Mouse (Mus musculus) lung, embryonic 15.5 days (tissue): ENCODE data around the gene Dctn2. TPM values are rescaled to one million over a fixed set of nuclear protein-coding genes. Genes with fewer than 3 reads are reported as not detected.
A peak's percentile ranks its signal among the peaks of the same experiment; 100 is the strongest.

ENCODE experiments used
- ATAC-seq: fragments of 200-750 bp; cut with Nextera tagmentation; 2 replicates; pipeline ENCODE4 v1.8.0; 2017; ENCODE audit warnings: moderate number of reproducible peaks, borderline replicate concordance; ENCODE audit not compliant: low FRiP score, low TSS enrichment; ENCODE audit errors: extremely low read depth
- H3K27ac ChIP-seq: fragments of 300-500 bp; sonication (generic); 2 replicates; pipeline ENCODE4 v1.5.1; 2015; ENCODE audit warnings: moderate library complexity, mild to moderate bottlenecking, inconsistent platforms
- H3K27me3 ChIP-seq: fragments of 300-500 bp; sonication (generic); 2 replicates; pipeline ENCODE4 v1.6.1; 2015; ENCODE audit warnings: inconsistent platforms
- H3K36me3 ChIP-seq: fragments of 300-500 bp; sonication (generic); 2 replicates; pipeline ENCODE4 v1.6.1; 2015; ENCODE audit warnings: inconsistent platforms
- H3K4me1 ChIP-seq: fragments of 300-500 bp; sonication (generic); 2 replicates; pipeline ENCODE4 v1.6.1; 2015; ENCODE audit warnings: inconsistent platforms
- H3K4me2 ChIP-seq: fragments of 300-500 bp; sonication (generic); 2 replicates; pipeline ENCODE4 v1.6.1; 2015; ENCODE audit warnings: inconsistent platforms, mild to moderate bottlenecking, moderate library complexity
- H3K4me3 ChIP-seq: fragments of 300-500 bp; sonication (generic); 2 replicates; pipeline ENCODE4 v1.5.1; 2015; ENCODE audit warnings: mild to moderate bottlenecking, inconsistent platforms
- H3K9ac ChIP-seq: fragments of 300-500 bp; sonication (generic); 2 replicates; pipeline ENCODE4 v1.6.1; 2015; ENCODE audit warnings: inconsistent platforms
- H3K9me3 ChIP-seq: fragments of 300-500 bp; sonication (generic); 2 replicates; pipeline ENCODE4 v1.6.1; 2016; ENCODE audit warnings: inconsistent platforms
- WGBS: fragments of 180-500 bp; shearing (Covaris S2); methylation state at CpG from one replicate; pipeline ENCODE4 v1.1.7; 2015; 5-methylcytosine and 5-hydroxymethylcytosine counted together
- polyA plus RNA-seq: library from polyadenylated mRNA; unstranded; fragments of >200 nt; fragmentation: Nextera tagmentation; extraction: Ambion mirVana; gene quantifications from 2 replicates; pipeline ENCODE4 v1.2.1, GENCODE M21; 2015

Gene Dctn2
- polyA plus RNA-seq, 1 experiment from 2014 or later: 189 TPM

- Histone ChIP-seq H3K9ac (no peak overlapping the region), H3K4me2 (no peak overlapping the region), H3K27ac (no peak overlapping the region), H3K9me3 (no peaks in the 10 kb centered on the region), H3K27me3 (peaks cover 49% of the 10 kb centered on the region), H3K36me3 (no peaks in the 10 kb centered on the region), H3K4me3 (no peak overlapping the region), H3K4me1 (peaks cover 19% of the 10 kb centered on the region)
- 65% methylated on average over 4 of the region's 4 CpGs for WGBS
- ATAC-seq: no peak
Observed at GRCm38 (mm10) chr10:127322669-127323068, 56.5 kb downstream of the Dctn2 start.

GRCm38 (mm10) chr10:127323131-127323855 is 57.1 kb downstream of the Dctn2 start:
- Histone ChIP-seq H3K4me1 (peaks cover 19% of the 10 kb centered on the region), H3K4me2 (peak overlapping the region; percentile 5; the same call in 1 of the 2 replicates), H3K4me3 (no peak overlapping the region), H3K9me3 (no peaks in the 10 kb centered on the region), H3K27ac (no peak overlapping the region), H3K27me3 (peaks cover 56% of the 10 kb centered on the region), H3K36me3 (no peaks in the 10 kb centered on the region), H3K9ac (no peak overlapping the region)
- 64% methylated on average over 17 of the region's 17 CpGs for WGBS
- ATAC-seq: no peak

GRCm38 (mm10) chr10:127324495-127324894 is 58.3 kb downstream of the Dctn2 start:
- 8% methylated on average over 7 of the region's 7 CpGs for WGBS
- Histone ChIP-seq H3K36me3 (no peaks in the 10 kb centered on the region), H3K4me1 (peaks cover 19% of the 10 kb centered on the region), H3K9me3 (no peaks in the 10 kb centered on the region), H3K27ac (no peak overlapping the region), H3K27me3 (peaks cover 68% of the 10 kb centered on the region), H3K4me2 (no peak overlapping the region), H3K4me3 (no peak overlapping the region), H3K9ac (no peak overlapping the region)
- ATAC-seq: no peak

- Histone ChIP-seq H3K9me3 (no peaks in the 10 kb centered on the region), H3K4me2 (peak overlapping the region; percentile 77; the same call in 1 of the 2 replicates), H3K36me3 (peaks cover 1% of the 10 kb centered on the region), H3K9ac (no peak overlapping the region), H3K27me3 (peaks cover 76% of the 10 kb centered on the region), H3K4me1 (peaks cover 19% of the 10 kb centered on the region), H3K27ac (no peak overlapping the region), H3K4me3 (peak overlapping the region; percentile 41; the same call in 1 of the 2 replicates)
- ATAC-seq: no peak
- WGBS: 30% methylated on average over 14 of the region's 14 CpGs
Observed at GRCm38 (mm10) chr10:127325454-127326016, 59.4 kb downstream of the Dctn2 start.

GRCm38 (mm10) chr10:127326017-127326801 is 60.0 kb downstream of the Dctn2 start:
- H3K27ac ChIP-seq: no peak overlapping the region
- H3K4me1 ChIP-seq: peaks cover 19% of the 10 kb centered on the region
- under 1% methylated on average over 49 of the region's 54 CpGs for WGBS
- no peaks in the 10 kb centered on the region for H3K9me3 ChIP-seq
- peak overlapping the region; percentile 30; the same call in 1 of the 2 replicates for H3K9ac ChIP-seq
- peak overlapping the region; percentile 77 for H3K4me2 ChIP-seq
- H3K4me3 ChIP-seq: peak overlapping the region; percentile 41
- peaks cover 76% of the 10 kb centered on the region for H3K27me3 ChIP-seq
- ATAC-seq: peak; percentile 21; the same call in 1 of the 2 replicates
- H3K36me3 ChIP-seq: peaks cover 8% of the 10 kb centered on the region

- peak overlapping the region; percentile 41 for H3K4me3 ChIP-seq
- H3K36me3 ChIP-seq: peaks cover 13% of the 10 kb centered on the region
- peak overlapping the region; percentile 30; the same call in 1 of the 2 replicates for H3K9ac ChIP-seq
- H3K27ac ChIP-seq: no peak overlapping the region
- 6% methylated on average over 29 of the region's 29 CpGs for WGBS
- H3K4me1 ChIP-seq: peaks cover 19% of the 10 kb centered on the region
- H3K4me2 ChIP-seq: peak overlapping the region; percentile 77
- H3K9me3 ChIP-seq: no peaks in the 10 kb centered on the region
- peaks cover 76% of the 10 kb centered on the region for H3K27me3 ChIP-seq
- ATAC-seq: no peak
Observed at GRCm38 (mm10) chr10:127326828-127327227, 60.7 kb downstream of the Dctn2 start.

- 0 out of 2 replicates have a peak overlapping the region, but pooled peaks have one; percentile 0 for H3K4me3 ChIP-seq
- H3K9ac ChIP-seq: no peak overlapping the region
- peaks cover 19% of the 10 kb centered on the region for H3K36me3 ChIP-seq
- H3K4me1 ChIP-seq: peaks cover 19% of the 10 kb centered on the region
- no peak for ATAC-seq
- H3K4me2 ChIP-seq: no peak overlapping the region
- 40% methylated on average over 18 of the region's 18 CpGs for WGBS
- no peaks in the 10 kb centered on the region for H3K9me3 ChIP-seq
- no peak overlapping the region for H3K27ac ChIP-seq
- H3K27me3 ChIP-seq: peaks cover 82% of the 10 kb centered on the region
Observed at GRCm38 (mm10) chr10:127327461-127328145, 61.4 kb downstream of the Dctn2 start.

- H3K9me3 ChIP-seq: no peaks in the 10 kb centered on the region
- H3K9ac ChIP-seq: no peak overlapping the region
- ATAC-seq: no peak
- H3K27me3 ChIP-seq: peaks cover 65% of the 10 kb centered on the region
- H3K27ac ChIP-seq: no peak overlapping the region
- peaks cover 14% of the 10 kb centered on the region for H3K4me1 ChIP-seq
- no peak overlapping the region for H3K4me2 ChIP-seq
- H3K4me3 ChIP-seq: no peak overlapping the region
- peaks cover 32% of the 10 kb centered on the region for H3K36me3 ChIP-seq
- 79% methylated on average over 7 of the region's 7 CpGs for WGBS
Observed at GRCm38 (mm10) chr10:127330212-127330611, 64.0 kb downstream of the Dctn2 start.

Other genes starting within 250 kb of the Dctn2 start
- 73.2 and 79.2 TPM in 2 replicates for gene Tsfm, start 235.5 kb upstream of the Dctn2 start, polyA plus RNA-seq
- 45.8 and 49.6 TPM in 2 replicates for gene Mettl1, start 225.0 kb upstream of the Dctn2 start, polyA plus RNA-seq
- 0.52 and 0.58 TPM in 2 replicates for gene Eef1akmt3, start 224.9 kb upstream of the Dctn2 start, polyA plus RNA-seq
- gene Cyp27b1, start 218.1 kb upstream of the Dctn2 start, polyA plus RNA-seq: 0.16 and 0.25 TPM in 2 replicates
- 0.61 and 0.86 TPM in 2 replicates for gene March9, start 206.2 kb upstream of the Dctn2 start, polyA plus RNA-seq
- gene Cdk4, start 202.8 kb upstream of the Dctn2 start, polyA plus RNA-seq: 1,786 and 1,890 TPM in 2 replicates
- gene Tspan31, start 196.1 kb upstream of the Dctn2 start, polyA plus RNA-seq: 161 and 175 TPM in 2 replicates
- gene Agap2, start 191.1 kb upstream of the Dctn2 start, polyA plus RNA-seq: 0.05 and 0.07 TPM in 2 replicates
- 90.1 and 101 TPM in 2 replicates for gene Os9, start 145.2 kb upstream of the Dctn2 start, polyA plus RNA-seq
- gene B4galnt1, start 101.1 kb upstream of the Dctn2 start, polyA plus RNA-seq: 2.8 and 3.6 TPM in 2 replicates
- 0.86 and 0.93 TPM in 2 replicates for gene Slc26a10, start 85.7 kb upstream of the Dctn2 start, polyA plus RNA-seq
- 55.4 and 59.0 TPM in 2 replicates for gene Arhgef25, start 76.3 kb upstream of the Dctn2 start, polyA plus RNA-seq
- gene Dtx3, start 70.6 kb upstream of the Dctn2 start, polyA plus RNA-seq: 73.9 and 82.6 TPM in 2 replicates
- 24.4 and 27.2 TPM in 2 replicates for gene Pip4k2c, start 54.8 kb upstream of the Dctn2 start, polyA plus RNA-seq
- gene Kif5a, start 3.0 kb upstream of the Dctn2 start, polyA plus RNA-seq: 0.70 and 1.3 TPM in 2 replicates
- gene Mbd6, start 22.6 kb downstream of the Dctn2 start, polyA plus RNA-seq: 13.3 and 18.8 TPM in 2 replicates
- gene Mars, start 45.4 kb downstream of the Dctn2 start, polyA plus RNA-seq: 104 and 108 TPM in 2 replicates
- 3.5 and 6.9 TPM in 2 replicates for gene Arhgap9, start 55.6 kb downstream of the Dctn2 start, polyA plus RNA-seq
- gene Gli1, start 75.6 kb downstream of the Dctn2 start, polyA plus RNA-seq: 10.4 and 11.5 TPM in 2 replicates
- not detected in 2 replicates for gene Inhbe, start 88.0 kb downstream of the Dctn2 start, polyA plus RNA-seq
- 0.07 TPM in 1 of 2 replicates, not detected in the other for gene Inhbc, start 104.1 kb downstream of the Dctn2 start, polyA plus RNA-seq
- 29.0 and 30.1 TPM in 2 replicates for gene R3hdm2, start 114.0 kb downstream of the Dctn2 start, polyA plus RNA-seq
- gene Stac3, start 235.3 kb downstream of the Dctn2 start, polyA plus RNA-seq: 0.64 and 1.0 TPM in 2 replicates
- gene Ndufa4l2, start 248.6 kb downstream of the Dctn2 start, polyA plus RNA-seq: 89.4 and 100 TPM in 2 replicates